Mouse (Mus musculus) cerebellum, postnatal 36 days (tissue): Measurements from ENCODE around the gene Ccdc9b.
A peak's percentile ranks its signal among the peaks of the same experiment; 100 is the strongest.

ENCODE experiments used
- DNase-seq, 2 experiments: peaks; one replicate each; pipeline ENCODE4 v3.0.0; 2021 to 2022; ENCODE audit warnings: mixed read lengths in 2 of 2

Ccdc9b gene

GRCm38 (mm10) chr2:118776295-118776694 is 13.8 kb upstream of the Ccdc9b start:
- DNase-seq = no peak

GRCm38 (mm10) chr2:118775846-118776245 is 13.4 kb upstream of the Ccdc9b start:
- DNase-seq = peak; percentile 53 to 68

- DNase-seq = peak in 1 of 2 experiments; percentile 47
Observed at GRCm38 (mm10) chr2:118775396-118775795, 12.9 kb upstream of the Ccdc9b start.

- no peak for DNase-seq
Observed at GRCm38 (mm10) chr2:118774536-118774935, 12.1 kb upstream of the Ccdc9b start.

- DNase-seq = no peak
Observed at GRCm38 (mm10) chr2:118772158-118772874, 9.9 kb upstream of the Ccdc9b start, which contains the start of gene Phgr1. Gene Phgr1 (plus strand): TSS chr2:118772769.

- no peak for DNase-seq
Observed at GRCm38 (mm10) chr2:118766041-118767033, 3.9 kb upstream of the Ccdc9b start.

GRCm38 (mm10) chr2:118764875-118765274 is 2.4 kb upstream of the Ccdc9b start:
- DNase-seq = no peak

GRCm38 (mm10) chr2:118764094-118764831 is 1.8 kb upstream of the Ccdc9b start:
- DNase-seq = peak; percentile 54 to 67

- no peak for DNase-seq
Observed at GRCm38 (mm10) chr2:118763469-118763868, 1.0 kb upstream of the Ccdc9b start.

- DNase-seq = no peak
Observed at GRCm38 (mm10) chr2:118762784-118763148, 305 bp upstream of the Ccdc9b start.

GRCm38 (mm10) chr2:118761358-118761757 is 1.1 kb downstream of the Ccdc9b start:
- no peak for DNase-seq

- DNase-seq = no peak
Observed at GRCm38 (mm10) chr2:118760311-118761025, 2.0 kb downstream of the Ccdc9b start.

- peak in 1 of 2 experiments; percentile 44 for DNase-seq
Observed at GRCm38 (mm10) chr2:118759828-118760227, 2.6 kb downstream of the Ccdc9b start.

- DNase-seq = no peak
Observed at GRCm38 (mm10) chr2:118756103-118756502, 6.4 kb downstream of the Ccdc9b start.

- no peak for DNase-seq
Observed at GRCm38 (mm10) chr2:118755407-118755806, 7.1 kb downstream of the Ccdc9b start.

- DNase-seq = no peak
Observed at GRCm38 (mm10) chr2:118754143-118754542, 8.3 kb downstream of the Ccdc9b start.

- no peak for DNase-seq
Observed at GRCm38 (mm10) chr2:118752792-118753108, 9.7 kb downstream of the Ccdc9b start.

- DNase-seq = no peak
Observed at GRCm38 (mm10) chr2:118751896-118752791, 10.3 kb downstream of the Ccdc9b start.

- DNase-seq = no peak
Observed at GRCm38 (mm10) chr2:118750476-118750875, 12.0 kb downstream of the Ccdc9b start.

GRCm38 (mm10) chr2:118749341-118749884 is 13.0 kb downstream of the Ccdc9b start:
- no peak for DNase-seq
